Mouse (Mus musculus) midbrain, embryonic 15.5 days (tissue): Measurements from ENCODE around the gene Misp. TPM values are rescaled to one million over a fixed set of nuclear protein-coding genes. Genes with fewer than 3 reads are reported as not detected.

ENCODE experiments used
- ATAC-seq: fragments of 200-750 bp; cut with Nextera tagmentation; replicated peaks from 2 replicates; pipeline ENCODE4 v1.8.0; 2017; ENCODE audit warnings: moderate TSS enrichment
- H3K27ac ChIP-seq: fragments of 300-500 bp; sonication (generic); 2 replicates; pipeline ENCODE4 v1.5.1; 2015; ENCODE audit warnings: mild to moderate bottlenecking, inconsistent platforms
- H3K27me3 ChIP-seq: fragments of 300-500 bp; sonication (generic); replicated peaks from 2 replicates; pipeline ENCODE4 v1.6.1; 2015; ENCODE audit warnings: inconsistent platforms
- H3K36me3 ChIP-seq: fragments of 300-500 bp; sonication (generic); replicated peaks from 2 replicates; pipeline ENCODE4 v1.6.1; 2015; ENCODE audit warnings: inconsistent platforms
- H3K4me1 ChIP-seq: fragments of 300-500 bp; sonication (generic); 2 replicates; pipeline ENCODE4 v1.6.1; 2015; ENCODE audit warnings: inconsistent platforms
- H3K4me2 ChIP-seq: fragments of 300-500 bp; sonication (generic); 2 replicates; pipeline ENCODE4 v1.6.1; 2015; ENCODE audit warnings: inconsistent platforms, mild to moderate bottlenecking, moderate library complexity
- H3K4me3 ChIP-seq: fragments of 300-500 bp; sonication (generic); 2 replicates; pipeline ENCODE4 v1.5.1; 2015; ENCODE audit warnings: mild to moderate bottlenecking, inconsistent platforms
- H3K9ac ChIP-seq: fragments of 300-500 bp; sonication (generic); 2 replicates; pipeline ENCODE4 v1.6.1; 2015; ENCODE audit warnings: mild to moderate bottlenecking, inconsistent platforms
- H3K9me3 ChIP-seq: fragments of 300-500 bp; sonication (generic); 2 replicates; pipeline ENCODE4 v1.6.1; 2016; ENCODE audit warnings: inconsistent platforms
- WGBS: fragments of 180-500 bp; shearing (Covaris S2); methylation state at CpG from one replicate; pipeline ENCODE4 v1.1.7; 2015; ENCODE audit warnings: mixed read lengths; 5-methylcytosine and 5-hydroxymethylcytosine counted together
- polyA plus RNA-seq: library from polyadenylated mRNA; unstranded; fragments of >200 nt; fragmentation: Nextera tagmentation; extraction: Ambion mirVana; gene quantifications from 2 replicates; pipeline ENCODE4 v1.2.1, GENCODE M21; 2015

Misp gene
- polyA plus RNA-seq, 1 experiment from 2014 or later = 0.85 TPM

DNA sequence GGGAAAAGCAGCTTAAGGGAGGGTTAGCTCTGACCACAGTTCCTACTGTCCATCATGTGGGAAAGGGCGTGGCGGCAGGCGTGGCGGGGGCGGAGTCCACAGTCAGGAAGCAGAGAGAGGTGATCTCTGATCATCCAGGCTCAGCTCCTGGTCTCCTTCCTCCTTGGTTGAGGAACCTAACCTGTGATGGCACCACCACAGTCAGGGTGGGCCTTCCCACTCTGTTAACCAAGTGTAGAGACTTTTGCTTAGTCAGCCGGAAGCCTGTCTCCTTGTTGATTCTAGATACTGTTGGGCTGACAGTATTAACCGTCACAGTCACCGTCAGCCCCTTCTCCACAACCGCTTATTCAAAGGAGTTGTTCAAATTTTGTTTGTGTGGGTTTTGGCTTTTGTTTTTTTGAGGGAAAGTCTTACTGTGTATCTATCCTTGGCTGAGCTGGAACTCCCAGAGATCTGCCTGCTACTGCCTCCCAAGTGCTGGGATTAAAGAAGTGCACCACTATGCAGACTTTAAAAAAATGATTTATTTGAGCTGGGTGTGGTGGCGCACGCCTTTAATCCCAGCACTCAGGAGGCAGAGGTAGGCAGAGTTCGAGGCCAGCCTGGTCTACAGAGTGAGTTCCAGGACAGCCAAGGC, 22.4 kb upstream of the Misp start:
- H3K4me2 ChIP-seq = no peak overlapping the region
- peaks cover 72% of the 10 kb centered on the region for H3K4me1 ChIP-seq
- ATAC-seq = no peak
- no peak overlapping the region for H3K27ac ChIP-seq
- no peaks in the 10 kb centered on the region for H3K27me3 ChIP-seq
- no peak overlapping the region for H3K4me3 ChIP-seq
- no peaks in the 10 kb centered on the region for H3K9me3 ChIP-seq
- 93% methylated on average over 12 of the region's 12 CpGs for WGBS
- H3K36me3 ChIP-seq = no peaks in the 10 kb centered on the region
- no peak overlapping the region for H3K9ac ChIP-seq

GRCm38 (mm10) chr10:79800508-79800907, 20.3 kb upstream of the Misp start:
- Histone ChIP-seq H3K9me3 (no peaks in the 10 kb centered on the region), H3K4me3 (no peak overlapping the region), H3K9ac (no peak overlapping the region), H3K27me3 (no peaks in the 10 kb centered on the region), H3K4me1 (peaks cover 80% of the 10 kb centered on the region), H3K4me2 (no peak overlapping the region), H3K27ac (no peak overlapping the region), H3K36me3 (no peaks in the 10 kb centered on the region)
- ATAC-seq = no peak
- 81% methylated on average over 11 of the region's 11 CpGs for WGBS

- Histone ChIP-seq H3K9ac (no peak overlapping the region; the same call in 1 of the 2 replicates), H3K27me3 (no peaks in the 10 kb centered on the region), H3K4me1 (peaks cover 74% of the 10 kb centered on the region), H3K4me2 (peak overlapping the region; percentile 2; the same call in 1 of the 2 replicates), H3K27ac (peak overlapping the region; percentile 83), H3K4me3 (no peak overlapping the region), H3K9me3 (no peaks in the 10 kb centered on the region), H3K36me3 (no peaks in the 10 kb centered on the region)
- no peak for ATAC-seq
- 11% methylated on average over 3 of the region's 3 CpGs for WGBS
Observed at GRCm38 (mm10) chr10:79801837-79802236, 19.0 kb upstream of the Misp start.

DNA sequence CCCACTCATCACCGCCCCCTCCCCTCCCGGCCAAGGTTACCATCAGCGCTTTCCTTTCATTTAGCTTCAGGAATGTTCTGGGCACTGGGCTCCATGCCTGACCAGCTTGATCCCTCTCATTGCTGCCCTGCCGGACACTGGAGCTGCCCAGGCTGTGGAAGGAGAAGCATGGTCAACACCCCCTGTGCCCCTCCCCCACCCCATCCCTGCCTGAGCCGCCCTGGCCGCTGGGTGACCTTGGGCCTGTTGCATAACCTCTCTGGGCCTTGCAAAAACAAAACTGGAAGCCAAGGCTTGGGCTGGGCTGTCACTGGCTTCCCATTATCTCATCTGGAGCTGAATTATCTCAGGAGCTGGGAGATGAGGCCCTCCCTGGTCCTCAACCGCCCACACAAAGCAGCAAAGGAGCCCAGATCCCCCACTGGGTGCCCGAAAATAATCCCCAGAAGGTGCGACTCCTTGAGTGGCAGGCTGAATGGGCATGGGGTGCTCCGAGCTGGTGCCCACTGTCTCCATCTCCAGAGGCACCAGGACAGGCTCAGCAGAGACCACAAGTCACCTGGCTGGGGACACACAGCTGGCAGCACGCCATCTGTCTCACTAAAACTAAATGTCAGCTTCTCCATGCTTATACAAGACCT, 18.3 kb upstream of the Misp start:
- H3K36me3 ChIP-seq = no peaks in the 10 kb centered on the region
- no peak overlapping the region for H3K9ac ChIP-seq
- peaks cover 68% of the 10 kb centered on the region for H3K4me1 ChIP-seq
- peak overlapping the region; percentile 83 for H3K27ac ChIP-seq
- WGBS = 27% methylated on average over 11 of the region's 11 CpGs
- peak overlapping the region; percentile 2; the same call in 1 of the 2 replicates for H3K4me2 ChIP-seq
- H3K9me3 ChIP-seq = no peaks in the 10 kb centered on the region
- no peak overlapping the region for H3K4me3 ChIP-seq
- no peak for ATAC-seq
- H3K27me3 ChIP-seq = no peaks in the 10 kb centered on the region

- H3K36me3 ChIP-seq = peaks cover 9% of the 10 kb centered on the region
- peak overlapping the region; percentile 22 for H3K4me3 ChIP-seq
- peaks cover 58% of the 10 kb centered on the region for H3K4me1 ChIP-seq
- H3K9me3 ChIP-seq = no peaks in the 10 kb centered on the region
- peak; percentile 90 for ATAC-seq
- no peaks in the 10 kb centered on the region for H3K27me3 ChIP-seq
- H3K9ac ChIP-seq = 0 out of 2 replicates have a peak overlapping the region, but pooled peaks have one; percentile 11
- peak overlapping the region; percentile 83 for H3K27ac ChIP-seq
- H3K4me2 ChIP-seq = peak overlapping the region; percentile 48
- WGBS = 4% methylated on average over 29 of the region's 29 CpGs
Observed at GRCm38 (mm10) chr10:79803716-79804323, 17.0 kb upstream of the Misp start.

GRCm38 (mm10) chr10:79805636-79806035, 15.2 kb upstream of the Misp start:
- WGBS = 74% methylated on average over 11 of the region's 11 CpGs
- no peak overlapping the region for H3K9ac ChIP-seq
- H3K36me3 ChIP-seq = peaks cover 19% of the 10 kb centered on the region
- H3K4me2 ChIP-seq = no peak overlapping the region
- ATAC-seq = no peak
- no peaks in the 10 kb centered on the region for H3K27me3 ChIP-seq
- H3K4me3 ChIP-seq = no peak overlapping the region
- H3K9me3 ChIP-seq = no peaks in the 10 kb centered on the region
- peaks cover 52% of the 10 kb centered on the region for H3K4me1 ChIP-seq
- no peak overlapping the region for H3K27ac ChIP-seq

- no peak for ATAC-seq
- no peak overlapping the region for H3K4me3 ChIP-seq
- no peak overlapping the region for H3K9ac ChIP-seq
- H3K27me3 ChIP-seq = no peaks in the 10 kb centered on the region
- 91% methylated on average over 9 of the region's 9 CpGs for WGBS
- no peak overlapping the region for H3K4me2 ChIP-seq
- H3K27ac ChIP-seq = no peak overlapping the region
- H3K9me3 ChIP-seq = no peaks in the 10 kb centered on the region
- H3K36me3 ChIP-seq = peaks cover 19% of the 10 kb centered on the region
- peaks cover 47% of the 10 kb centered on the region for H3K4me1 ChIP-seq
Observed at GRCm38 (mm10) chr10:79806331-79806730, 14.5 kb upstream of the Misp start.

GRCm38 (mm10) chr10:79806972-79807371, 13.8 kb upstream of the Misp start:
- no peak overlapping the region for H3K9ac ChIP-seq
- peaks cover 40% of the 10 kb centered on the region for H3K4me1 ChIP-seq
- H3K27ac ChIP-seq = no peak overlapping the region
- 85% methylated on average over 10 of the region's 10 CpGs for WGBS
- H3K4me2 ChIP-seq = no peak overlapping the region
- ATAC-seq = no peak
- H3K9me3 ChIP-seq = no peaks in the 10 kb centered on the region
- H3K36me3 ChIP-seq = peaks cover 22% of the 10 kb centered on the region
- H3K27me3 ChIP-seq = no peaks in the 10 kb centered on the region
- no peak overlapping the region for H3K4me3 ChIP-seq

DNA sequence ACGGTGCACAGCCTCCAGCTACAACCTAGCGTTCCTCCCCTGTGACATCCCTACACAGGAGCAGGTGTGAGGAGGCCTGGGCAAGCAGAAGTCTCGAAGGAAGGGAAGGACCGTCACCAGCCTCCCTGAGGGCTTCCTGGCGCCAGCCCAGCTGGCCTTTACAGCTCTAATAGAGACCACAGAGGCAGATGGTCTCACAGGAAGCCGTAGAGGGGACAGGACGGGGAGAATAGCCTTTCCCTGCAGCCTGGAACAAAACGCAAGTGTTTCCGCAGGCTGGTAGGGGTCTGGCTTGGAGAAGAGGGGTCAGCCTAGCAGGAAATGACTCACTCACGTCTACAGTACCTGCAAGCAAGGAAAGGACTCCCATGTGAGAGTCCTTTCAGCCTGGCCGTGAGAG, 13.0 kb upstream of the Misp start:
- no peak overlapping the region for H3K4me2 ChIP-seq
- 34% methylated on average over 11 of the region's 11 CpGs for WGBS
- peak overlapping the region; percentile 43 for H3K27ac ChIP-seq
- H3K9ac ChIP-seq = no peak overlapping the region
- no peak overlapping the region for H3K4me3 ChIP-seq
- no peaks in the 10 kb centered on the region for H3K9me3 ChIP-seq
- no peaks in the 10 kb centered on the region for H3K27me3 ChIP-seq
- peaks cover 32% of the 10 kb centered on the region for H3K4me1 ChIP-seq
- peaks cover 27% of the 10 kb centered on the region for H3K36me3 ChIP-seq
- ATAC-seq = no peak

GRCm38 (mm10) chr10:79808728-79809127, 12.1 kb upstream of the Misp start:
- Histone ChIP-seq H3K27ac (no peak overlapping the region; the same call in 1 of the 2 replicates), H3K9me3 (no peaks in the 10 kb centered on the region), H3K27me3 (no peaks in the 10 kb centered on the region), H3K9ac (no peak overlapping the region), H3K4me3 (no peak overlapping the region), H3K4me2 (no peak overlapping the region), H3K36me3 (peaks cover 27% of the 10 kb centered on the region), H3K4me1 (peaks cover 23% of the 10 kb centered on the region)
- WGBS = 89% methylated on average over 11 of the region's 11 CpGs
- ATAC-seq = no peak

- Histone ChIP-seq H3K4me2 (no peak overlapping the region), H3K4me3 (no peak overlapping the region), H3K9ac (no peak overlapping the region), H3K27me3 (no peaks in the 10 kb centered on the region), H3K4me1 (no peaks in the 10 kb centered on the region; the same call in 1 of the 2 replicates), H3K36me3 (peaks cover 42% of the 10 kb centered on the region), H3K9me3 (no peaks in the 10 kb centered on the region), H3K27ac (no peak overlapping the region)
- 27% methylated on average over 15 of the region's 15 CpGs for WGBS
- peak; percentile 46 for ATAC-seq
Observed at GRCm38 (mm10) chr10:79811736-79812637, 8.8 kb upstream of the Misp start.
